Mouse (Mus musculus): ENCODE measurements around the gene Sh3rf3. TPM values are rescaled to one million over a fixed set of nuclear protein-coding genes. Genes with fewer than 3 reads are reported as not detected.

The Sh3rf3 gene
- not detected for polyA plus RNA-seq (2017; shearing (Covaris generic))

GRCm38 (mm10) chr10:58813081-58813800 lies at the start of gene Sh3rf3:
Gene Sh3rf3, plus strand, starts transcription at chr10:58813359.

Other genes starting within 250 kb of the Sh3rf3 start
- not detected for gene Edar, start 137.7 kb upstream of the Sh3rf3 start, polyA plus RNA-seq (2017; shearing (Covaris generic))
- not detected for gene Gm17542, start 95.1 kb upstream of the Sh3rf3 start, polyA plus RNA-seq (2017; shearing (Covaris generic))

All from CD4-positive, CD25-positive, alpha-beta regulatory T cell, adult 9 weeks (primary cell).